Mouse (Mus musculus) right cerebral cortex, postnatal 10 days (tissue): Measurements from ENCODE around the gene Olfr1219.

Experiments used
- DNase-seq, 2 experiments: peaks; one replicate each; pipeline ENCODE4 v3.0.0; 2021; ENCODE audit warnings: low spot score in 2 of 2

Olfr1219 gene

DNA sequence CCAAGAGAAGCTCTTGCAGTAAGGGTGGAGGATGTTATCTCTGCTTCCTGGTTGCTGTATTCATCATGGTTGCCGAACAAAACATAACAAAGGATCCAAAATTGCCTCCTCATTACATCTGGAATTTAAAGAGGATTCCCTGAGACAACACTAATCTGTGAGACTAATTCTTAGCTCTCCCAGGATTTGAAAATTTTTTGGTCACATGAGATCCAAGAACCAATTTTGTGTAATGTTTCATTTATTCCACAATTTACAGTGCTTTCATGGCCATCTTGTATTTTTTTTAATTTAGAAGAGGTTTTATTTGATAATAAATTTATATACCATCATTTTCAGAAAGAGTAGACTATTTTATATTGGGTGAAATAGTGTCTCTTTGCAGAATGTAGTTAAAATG lies at the start of gene Olfr1219:
TSS of gene Olfr1219 (minus strand) at position 101 of the 400 bp plus-strand sequence.
- DNase-seq = no peak

DNA sequence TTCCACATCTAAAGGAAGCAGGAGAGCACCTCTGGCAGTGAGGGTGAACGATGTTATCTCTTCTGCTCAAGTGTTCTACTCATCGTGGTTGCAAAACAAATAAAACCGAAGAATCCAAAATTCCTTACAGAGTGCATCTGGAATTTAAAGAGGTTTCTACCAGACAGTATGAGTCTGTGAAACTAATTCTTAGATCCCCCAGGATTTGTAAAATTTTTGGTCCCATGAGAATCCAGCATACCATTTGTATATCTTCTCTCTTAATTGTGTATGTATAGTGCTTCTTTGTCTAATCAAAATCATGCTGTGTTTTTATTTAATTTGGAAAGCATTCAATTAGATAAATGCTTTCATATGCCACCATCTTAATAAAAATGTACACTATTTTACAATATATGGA lies 49.6 kb upstream of the Olfr1219 start, which contains the start of gene Olfr1222:
TSS of gene Olfr1222 (minus strand) at position 101 of the 400 bp plus-strand sequence.
- no peak for DNase-seq

DNA sequence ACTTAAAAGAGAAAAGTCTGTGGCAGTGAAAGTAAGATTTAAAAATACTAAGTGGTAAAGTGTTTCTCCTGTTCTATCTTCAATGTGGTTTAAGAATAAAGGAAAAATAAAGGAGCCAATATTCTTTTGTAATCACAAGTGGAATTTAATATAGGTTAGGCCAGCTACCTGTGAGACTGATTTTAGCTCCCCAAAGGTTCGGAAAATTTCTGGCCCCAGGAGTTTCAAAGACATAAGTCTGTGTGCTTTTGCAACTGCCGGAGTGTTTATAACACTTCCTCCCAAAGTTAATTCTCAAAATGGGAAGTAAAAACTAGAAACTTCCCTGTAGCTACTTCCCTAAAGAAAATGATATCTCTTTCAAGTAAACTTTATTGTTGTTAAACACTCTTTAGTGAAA lies 33.9 kb upstream of the Olfr1219 start, which contains the start of gene Olfr1221:
TSS of gene Olfr1221 (minus strand) at position 101 of the 400 bp plus-strand sequence.
- no peak for DNase-seq

DNA sequence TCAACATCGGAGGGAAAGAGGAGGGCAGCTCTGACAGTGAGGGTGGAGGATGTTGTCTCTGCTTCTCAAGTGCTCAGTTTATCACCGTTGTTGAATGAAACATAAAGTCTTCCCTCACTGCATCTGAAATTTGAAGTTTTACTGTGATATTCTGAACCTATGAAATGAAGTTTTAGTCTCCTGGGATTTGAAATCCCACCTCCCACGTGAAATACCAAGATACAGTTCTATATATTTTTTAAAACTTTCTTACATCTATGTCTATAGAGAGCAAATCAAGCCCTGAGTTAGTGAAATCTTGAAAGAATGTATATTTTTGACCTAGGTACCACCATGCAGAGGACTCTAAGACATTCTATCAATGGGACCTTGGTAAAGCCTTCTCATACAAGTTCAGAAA lies 23.4 kb upstream of the Olfr1219 start, which contains the start of gene Olfr1220:
TSS of gene Olfr1220 (minus strand) at position 101 of the 400 bp plus-strand sequence.
- DNase-seq = no peak

DNA sequence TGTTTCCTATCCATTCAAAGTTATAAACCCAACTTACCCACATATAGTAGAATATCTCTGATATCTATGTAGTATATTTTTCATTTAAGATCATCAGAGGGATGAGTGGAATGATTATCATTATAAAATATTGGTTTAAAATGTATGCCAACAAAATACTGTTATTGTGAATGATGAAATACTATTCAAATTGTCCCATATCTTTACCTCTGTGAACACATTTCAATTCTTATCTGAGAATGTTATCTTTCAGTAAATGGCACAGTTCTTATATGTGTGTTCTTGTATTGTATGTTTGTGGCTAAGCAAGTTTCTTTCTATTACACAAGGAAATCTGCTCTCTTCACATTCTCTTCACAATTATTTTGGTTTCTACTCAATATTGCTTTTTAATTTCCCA lies 22.3 kb upstream of the Olfr1219 start:
- DNase-seq = no peak

DNA sequence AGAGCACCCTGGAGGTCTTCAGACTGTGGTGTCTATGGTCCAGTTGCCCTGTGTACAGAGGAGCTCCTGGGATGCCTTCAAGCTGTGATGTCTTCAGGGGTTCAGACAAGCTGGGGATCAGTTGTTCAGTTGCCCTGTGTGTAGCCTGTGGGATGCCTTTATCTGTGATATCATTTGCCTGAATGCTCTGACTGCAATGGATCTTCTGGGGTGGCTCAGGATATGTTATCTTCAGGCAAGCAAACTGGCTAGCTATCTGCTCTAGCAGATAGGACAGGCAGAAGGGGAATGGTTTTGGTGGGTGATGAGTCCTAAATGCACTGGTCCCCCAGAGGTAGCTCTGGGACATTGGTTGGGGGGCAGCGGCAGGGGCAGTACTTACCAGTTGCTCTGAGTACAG lies 10.5 kb upstream of the Olfr1219 start:
- no peak for DNase-seq

DNA sequence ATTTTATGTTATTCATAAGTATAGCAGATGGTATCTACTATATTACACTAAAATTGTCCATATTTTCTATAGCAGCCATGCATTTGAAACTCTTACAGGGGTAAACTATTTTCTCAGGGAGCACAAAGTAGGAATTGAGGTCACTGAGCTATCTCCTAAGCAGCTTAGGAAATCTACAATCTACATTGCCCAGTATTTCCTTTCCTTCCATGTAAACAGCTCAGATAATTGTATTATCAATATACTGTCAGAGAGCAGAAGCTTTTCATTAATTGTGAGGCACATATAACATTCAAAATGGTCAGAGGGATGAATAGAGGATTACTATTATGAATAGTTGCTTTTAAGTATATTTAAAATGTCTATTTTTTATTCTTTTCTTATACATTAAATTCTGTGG lies 1.8 kb downstream of the Olfr1219 start:
- no peak for DNase-seq

DNA sequence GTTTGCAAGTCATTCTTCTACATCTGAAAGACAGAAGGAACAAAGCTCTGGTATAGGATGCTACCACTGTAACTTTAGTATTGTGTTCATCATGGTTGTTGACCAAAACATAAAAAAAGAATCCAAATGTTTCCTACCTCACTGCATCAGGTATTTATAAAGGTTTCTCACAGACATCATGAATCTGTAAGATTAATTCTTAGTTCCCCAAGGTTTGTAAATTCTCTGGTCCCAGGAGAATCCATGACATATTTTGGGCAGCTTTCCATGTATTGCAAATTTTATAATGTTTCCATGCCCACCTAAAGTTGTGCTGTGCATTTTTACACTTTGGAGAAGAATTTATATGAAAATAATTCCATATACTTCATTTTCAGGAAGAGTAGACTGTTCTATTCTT lies 22.2 kb downstream of the Olfr1219 start, which contains the start of gene Olfr1218:
TSS of gene Olfr1218 (minus strand) at position 101 of the 400 bp plus-strand sequence.
- DNase-seq = no peak

DNA sequence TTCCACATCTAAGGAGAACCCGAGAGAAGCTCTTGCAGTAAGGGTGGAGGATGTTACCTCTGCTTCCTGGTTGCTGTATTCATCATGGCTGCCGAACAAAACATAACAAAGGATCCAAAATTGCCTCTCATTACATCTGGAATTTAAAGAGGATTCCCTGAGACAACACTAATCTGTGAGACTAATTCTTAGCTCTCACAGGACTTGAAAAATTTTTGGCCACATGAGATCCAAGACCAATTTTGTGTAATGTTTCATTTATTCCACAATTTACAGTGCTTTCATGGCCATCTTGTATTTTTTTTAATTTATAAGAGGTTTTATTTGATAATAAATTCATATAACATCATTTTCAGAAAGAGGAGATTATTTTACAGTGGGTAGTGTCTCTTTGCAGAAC lies 51.3 kb downstream of the Olfr1219 start, which contains the start of gene Olfr1217:
TSS of gene Olfr1217 (minus strand) at position 101 of the 400 bp plus-strand sequence.
- DNase-seq = no peak
